Mouse (Mus musculus) testis, adult 2 months (tissue): ENCODE results near the gene Kalrn. TPM values are rescaled to one million over a fixed set of nuclear protein-coding genes. Genes with fewer than 3 reads are reported as not detected.

Experiments used
- H3K27ac ChIP-seq: fragments of 200-500 bp; 2 replicates; pipeline ENCODE4 v1.5.1; 2012; ENCODE audit warnings: low read depth, low read length; ENCODE audit not compliant: control insufficient read depth, insufficient read depth
- H3K27me3 ChIP-seq: fragments of 200-500 bp; 2 replicates; pipeline ENCODE4 v1.6.1; 2012; ENCODE audit warnings: mild to moderate bottlenecking, low read length, moderate library complexity; ENCODE audit not compliant: control insufficient read depth, insufficient read depth
- H3K36me3 ChIP-seq: fragments of 200-500 bp; 2 replicates; pipeline ENCODE4 v1.6.1; 2012; ENCODE audit warnings: mild to moderate bottlenecking, low read length; ENCODE audit not compliant: control insufficient read depth, insufficient read depth
- H3K4me1 ChIP-seq: fragments of 200-500 bp; 2 replicates; pipeline ENCODE4 v1.6.1; 2012; ENCODE audit warnings: low read length; ENCODE audit not compliant: control insufficient read depth, insufficient read depth
- H3K4me3 ChIP-seq: fragments of 200-500 bp; 2 replicates; pipeline ENCODE4 v1.5.1; 2012; ENCODE audit warnings: low read depth, mild to moderate bottlenecking, low read length, moderate library complexity, mixed read lengths; ENCODE audit not compliant: control insufficient read depth
- CTCF ChIP-seq: fragments of 200-500 bp; IDR thresholded peaks from 2 replicates; pipeline ENCODE4 v1.5.1; 2012; ENCODE audit warnings: low read depth, mild to moderate bottlenecking, inconsistent platforms, low read length, moderate library complexity; ENCODE audit not compliant: control insufficient read depth, insufficient read depth, insufficient replicate concordance
- POLR2A ChIP-seq: fragments of 200-500 bp; IDR thresholded peaks from 2 replicates; pipeline ENCODE4 v1.6.1; 2012; ENCODE audit warnings: low read depth, mild to moderate bottlenecking, inconsistent platforms, low read length, moderate library complexity; ENCODE audit not compliant: control insufficient read depth
- polyA plus RNA-seq: library from polyadenylated mRNA; depleted of rRNA; stranded (reverse); fragments of >200 nt; gene quantifications from 2 replicates; pipeline ENCODE4 v1.2.3, GENCODE M21; 2012

Gene Kalrn
- polyA plus RNA-seq, 1 experiment: 5.7 TPM

DNA sequence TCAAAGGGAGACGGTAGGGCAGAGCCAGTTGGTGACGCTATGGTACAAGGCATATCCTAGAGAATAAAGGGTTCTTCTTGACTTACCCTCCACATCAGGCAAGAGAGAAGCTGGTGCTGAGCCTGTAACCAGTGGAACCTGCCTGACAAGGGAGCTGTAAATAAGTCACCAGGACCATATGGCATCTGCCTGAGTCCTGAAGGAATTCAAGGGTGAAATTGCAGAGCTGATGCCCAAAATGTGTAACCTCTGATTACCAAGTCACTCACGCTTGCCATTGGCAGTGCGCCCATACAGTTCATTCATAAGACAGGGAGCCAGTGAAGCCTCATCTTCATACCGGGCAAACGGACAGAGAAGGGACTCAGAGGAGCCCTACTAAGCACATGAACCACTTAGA is 37.0 kb downstream of the Kalrn start:
- no peaks in the 10 kb centered on the region for H3K27me3 ChIP-seq
- H3K36me3 ChIP-seq: no peaks in the 10 kb centered on the region
- H3K4me1 ChIP-seq: no peaks in the 10 kb centered on the region
- no peak overlapping the region for H3K27ac ChIP-seq
- TF ChIP-seq CTCF: no peak
- no peak for TF ChIP-seq POLR2A
- no peak overlapping the region for H3K4me3 ChIP-seq

- Histone ChIP-seq H3K4me1 (no peaks in the 10 kb centered on the region), H3K36me3 (no peaks in the 10 kb centered on the region), H3K27ac (no peak overlapping the region), H3K27me3 (no peaks in the 10 kb centered on the region), H3K4me3 (no peak overlapping the region)
- TF ChIP-seq CTCF: no peak
Measured at GRCm38 (mm10) chr16:34535135-34535534, 38.2 kb downstream of the Kalrn start.

DNA sequence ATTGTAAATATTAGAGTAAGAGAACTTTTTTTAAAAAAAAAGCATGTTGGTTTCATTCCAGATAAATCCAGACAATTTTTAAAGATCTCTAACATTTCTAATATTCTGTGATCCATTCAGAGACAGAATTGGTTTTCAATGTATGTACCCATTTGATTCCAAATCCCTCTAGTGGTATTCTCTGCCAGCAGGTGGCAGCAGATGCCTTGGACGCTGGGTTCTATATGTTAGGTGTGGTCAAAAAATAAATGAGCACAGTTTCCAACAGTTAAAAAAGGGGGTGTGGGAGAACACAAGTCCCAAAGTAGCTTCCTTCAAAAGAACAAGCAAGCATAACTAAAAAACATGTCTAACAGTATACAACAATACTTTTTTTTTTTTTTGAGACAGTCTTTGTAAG is 41.8 kb downstream of the Kalrn start:
- no peak for TF ChIP-seq POLR2A
- TF ChIP-seq CTCF: no peak
- H3K27me3 ChIP-seq: no peaks in the 10 kb centered on the region
- H3K4me1 ChIP-seq: no peaks in the 10 kb centered on the region; the same call in 1 of the 2 replicates
- H3K36me3 ChIP-seq: no peaks in the 10 kb centered on the region
- no peak overlapping the region for H3K4me3 ChIP-seq
- no peak overlapping the region for H3K27ac ChIP-seq

GRCm38 (mm10) chr16:34530029-34530428 is 43.3 kb downstream of the Kalrn start:
- Histone ChIP-seq H3K4me1 (no peaks in the 10 kb centered on the region; the same call in 1 of the 2 replicates), H3K36me3 (no peaks in the 10 kb centered on the region), H3K27me3 (no peaks in the 10 kb centered on the region), H3K27ac (no peak overlapping the region), H3K4me3 (no peak overlapping the region)
- TF ChIP-seq POLR2A (no peak), CTCF (no peak)

DNA sequence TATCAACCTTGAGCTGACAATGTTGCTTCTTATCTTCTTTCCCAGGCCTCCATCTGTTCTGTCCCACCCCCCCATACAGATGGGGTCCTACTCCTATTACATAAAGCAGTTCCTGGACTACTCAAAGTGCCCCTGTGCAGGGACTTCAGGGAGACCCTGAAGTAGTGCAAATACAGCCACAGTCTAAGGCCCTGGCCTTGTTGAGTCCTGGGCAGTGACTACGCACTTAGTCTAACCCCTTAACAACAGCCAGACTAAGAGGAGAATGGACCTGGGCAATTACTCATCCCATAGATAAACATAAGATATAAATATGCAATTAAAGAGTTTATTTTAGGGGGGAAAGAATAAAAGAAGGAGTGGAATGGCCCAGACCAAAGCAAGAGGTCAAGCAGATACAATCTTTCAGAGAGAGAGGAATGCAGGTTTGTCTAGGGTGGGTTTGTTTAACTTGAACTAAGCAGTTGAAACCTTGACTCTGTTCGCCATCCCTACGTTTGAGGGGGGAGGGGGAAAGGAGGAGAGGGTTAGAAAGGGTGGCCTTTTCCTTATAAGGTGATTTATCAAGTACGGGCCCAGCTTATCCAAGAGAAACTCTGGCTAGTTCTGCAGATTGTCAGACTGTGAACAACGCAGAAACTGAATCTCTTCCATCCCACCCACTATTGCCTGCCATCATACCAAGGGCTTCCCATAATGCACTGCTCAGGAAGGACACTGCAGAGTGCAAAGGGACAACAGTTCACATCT is 44.9 kb downstream of the Kalrn start:
- no peaks in the 10 kb centered on the region; the same call in 1 of the 2 replicates for H3K4me1 ChIP-seq
- TF ChIP-seq POLR2A: no peak
- TF ChIP-seq CTCF: no peak
- H3K27ac ChIP-seq: peak overlapping the region; percentile 21; the same call in 1 of the 2 replicates
- H3K36me3 ChIP-seq: no peaks in the 10 kb centered on the region
- no peak overlapping the region for H3K4me3 ChIP-seq
- no peaks in the 10 kb centered on the region for H3K27me3 ChIP-seq

- H3K27ac ChIP-seq: peak overlapping the region; percentile 44; the same call in 1 of the 2 replicates
- no peaks in the 10 kb centered on the region; the same call in 1 of the 2 replicates for H3K4me1 ChIP-seq
- H3K36me3 ChIP-seq: no peaks in the 10 kb centered on the region
- no peak overlapping the region for H3K4me3 ChIP-seq
- H3K27me3 ChIP-seq: no peaks in the 10 kb centered on the region
- no peak for TF ChIP-seq CTCF
- no peak for TF ChIP-seq POLR2A
Measured at GRCm38 (mm10) chr16:34526378-34526777, 47.0 kb downstream of the Kalrn start.

GRCm38 (mm10) chr16:34525866-34526265 is 47.5 kb downstream of the Kalrn start:
- Histone ChIP-seq H3K36me3 (no peaks in the 10 kb centered on the region), H3K4me1 (no peaks in the 10 kb centered on the region; the same call in 1 of the 2 replicates), H3K27me3 (no peaks in the 10 kb centered on the region), H3K27ac (no peak overlapping the region), H3K4me3 (no peak overlapping the region)
- TF ChIP-seq CTCF: no peak
- no peak for TF ChIP-seq POLR2A

DNA sequence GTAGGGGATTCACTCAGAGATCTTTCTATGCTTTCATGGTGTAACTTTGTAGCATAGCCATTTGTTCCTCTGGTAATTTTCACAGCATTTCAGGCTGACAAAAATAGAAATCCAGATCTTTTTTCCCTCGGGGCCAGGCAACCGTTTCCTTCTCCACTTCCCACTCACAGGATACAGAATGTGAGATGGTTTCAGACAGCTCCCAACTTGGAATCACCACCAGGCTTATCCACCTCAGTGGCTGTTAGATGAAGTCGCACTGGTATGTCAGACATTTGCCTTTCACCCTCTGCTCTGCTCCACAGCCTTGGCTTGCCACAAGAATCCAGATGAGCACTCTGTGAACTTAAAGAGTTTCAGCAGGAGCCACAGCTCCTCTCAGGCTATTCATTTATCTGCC is 48.1 kb downstream of the Kalrn start:
- H3K4me1 ChIP-seq: no peaks in the 10 kb centered on the region; the same call in 1 of the 2 replicates
- H3K27ac ChIP-seq: no peak overlapping the region
- TF ChIP-seq CTCF (no peak), POLR2A (no peak)
- H3K4me3 ChIP-seq: no peak overlapping the region
- no peaks in the 10 kb centered on the region for H3K27me3 ChIP-seq
- H3K36me3 ChIP-seq: no peaks in the 10 kb centered on the region
